Mouse (Mus musculus): ENCODE measurements around the gene Fstl1. TPM values are rescaled to one million over a fixed set of nuclear protein-coding genes. Genes with fewer than 3 reads are reported as not detected.

The Fstl1 gene
- total and polyA plus RNA-seq, 3 experiments: 0.34 to 0.87 (median 0.59) TPM

GRCm38 (mm10) chr16:37823949-37824348, 47.3 kb downstream of the Fstl1 start:
- Histone ChIP-seq H3K79me2 (replicated peaks; ENCODE audit: control insufficient read depth, extremely low read depth, insufficient read depth, poor library complexity, severe bottlenecking) (no peaks in the 10 kb centered on the region), H3K9ac (ENCODE audit: insufficient read depth, low read depth) (no peak overlapping the region), H3K4me1 (ENCODE audit: control insufficient read depth in 1 of 2, insufficient read depth in 2 of 2) (peaks cover 10 to 17% of the 10 kb centered on the region in 2 experiments), H3K36me3 (replicated peaks in 1 of 2; ENCODE audit: control insufficient read depth in 1 of 2, insufficient read depth in 1 of 2, low read length in 1 of 2) (no peaks in the 10 kb centered on the region), H3K4me3 (replicated peaks in 1 of 3; ENCODE audit: low read depth in 2 of 3, low read length in 2 of 3, poor library complexity in 1 of 3) (no peak overlapping the region), H3K9me3 (replicated peaks; ENCODE audit: low read length) (no peaks in the 10 kb centered on the region), H3K4me2 (ENCODE audit: insufficient read depth, low read depth, poor library complexity, severe bottlenecking) (no peak overlapping the region), H3K27ac (ENCODE audit: insufficient read depth, low read depth) (no peak overlapping the region), H3K27me3 (replicated peaks) (no peaks in the 10 kb centered on the region)
- TF ChIP-seq USF2 (conservative IDR thresholded peaks at IDR 0.05; ENCODE audit: low read depth, low read length) (no peak), IRF4 (IDR thresholded peaks at IDR 0.05; ENCODE audit: low read depth, low read length) (no peak), USF1 (IDR thresholded peaks at IDR 0.05; ENCODE audit: low read depth, low read length) (no peak), CTCF (conservative IDR thresholded peaks at IDR 0.05 in 1 of 2, IDR thresholded peaks at IDR 0.05 in 1 of 2; ENCODE audit: low read depth in 2 of 2, low read length in 2 of 2) (no peak), ZMIZ1 (IDR thresholded peaks at IDR 0.05; ENCODE audit: low read depth, low read length) (no peak), KAT2A (IDR thresholded peaks at IDR 0.05; ENCODE audit: insufficient replicate concordance, low read length) (no peak), SMC3 (IDR thresholded peaks at IDR 0.05; ENCODE audit: low read depth, low read length) (no peak), EP300 (IDR thresholded peaks at IDR 0.05; ENCODE audit: low read length) (no peak), ZC3H11A (IDR thresholded peaks at IDR 0.05; ENCODE audit: low read depth, low read length) (no peak), PAX5 (IDR thresholded peaks at IDR 0.05; ENCODE audit: low read length) (no peak), SIN3A (IDR thresholded peaks at IDR 0.05; ENCODE audit: low read length) (no peak), CHD1 (IDR thresholded peaks at IDR 0.05; ENCODE audit: low read depth, low read length) (no peak), NRF1 (IDR thresholded peaks at IDR 0.05; ENCODE audit: low read depth, low read length) (no peak), TCF12 (IDR thresholded peaks at IDR 0.05; ENCODE audit: low read depth, low read length) (no peak), MYC (IDR thresholded peaks at IDR 0.05; ENCODE audit: low read depth, low read length) (no peak), MXI1 (IDR thresholded peaks at IDR 0.05; ENCODE audit: low read depth, low read length) (no peak), POLR2AphosphoS2 (IDR thresholded peaks at IDR 0.05; ENCODE audit: low read depth, low read length) (no peak), TBP (conservative IDR thresholded peaks at IDR 0.05; ENCODE audit: low read depth, low read length) (no peak), HCFC1 (IDR thresholded peaks at IDR 0.05; ENCODE audit: low read depth, low read length) (no peak), JUN (IDR thresholded peaks at IDR 0.05; ENCODE audit: insufficient read depth, low read depth, low read length) (no peak)
- no peak for DNase-seq (ENCODE audit: extremely low read depth)
- dilution Hi-C loops (cut with MboI; ENCODE audit: extremely low pct_ligation_motif_present, extremely low pct_unique_long_range_greater_than_20kb, low sequenced_read_pairs): no loop called here
- in situ Hi-C loops (cut with MboI; ENCODE audit: low pct_ligation_motif_present, low pct_unique_long_range_greater_than_20kb, low sequenced_read_pairs): no loop called here

DNA sequence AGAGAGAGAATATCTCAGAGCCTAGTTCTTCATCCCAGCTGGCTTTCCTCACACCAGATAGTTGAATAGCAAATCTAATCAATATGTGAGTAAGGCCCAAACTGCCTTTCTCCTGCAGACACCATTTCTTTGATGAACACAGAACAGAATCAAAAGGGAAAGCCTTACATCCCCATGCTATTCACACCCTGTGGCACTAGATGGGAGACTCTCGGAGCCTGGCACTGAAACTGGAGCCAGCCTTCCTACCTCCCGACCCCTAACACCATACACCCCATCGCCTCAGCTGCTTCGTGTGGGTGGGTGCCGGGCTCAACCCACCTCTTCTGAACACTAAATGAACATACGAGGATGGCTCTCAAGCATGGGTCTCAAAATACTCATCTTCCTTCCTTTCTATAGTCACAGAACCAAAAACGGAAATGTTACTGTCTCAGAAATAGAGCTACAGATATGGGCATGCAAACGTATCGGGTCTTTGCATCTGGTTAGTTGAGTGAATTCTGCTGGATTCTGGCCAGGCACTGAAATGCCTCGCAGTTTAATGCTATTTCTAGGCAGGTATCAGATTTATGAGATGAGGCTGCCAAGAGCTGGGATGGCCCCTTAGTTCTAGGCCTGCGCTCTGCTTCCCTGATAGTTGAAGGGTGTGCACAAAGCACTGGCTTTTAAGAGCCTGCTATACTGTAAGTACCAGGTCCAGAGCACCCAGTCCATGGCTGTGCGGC, 48.3 kb downstream of the Fstl1 start:
- Histone ChIP-seq H3K4me3 (replicated peaks in 1 of 3; ENCODE audit: low read depth in 2 of 3, low read length in 2 of 3, poor library complexity in 1 of 3) (no peak overlapping the region), H3K9ac (ENCODE audit: insufficient read depth, low read depth) (no peak overlapping the region), H3K79me2 (replicated peaks; ENCODE audit: control insufficient read depth, extremely low read depth, insufficient read depth, poor library complexity, severe bottlenecking) (no peaks in the 10 kb centered on the region), H3K4me2 (ENCODE audit: insufficient read depth, low read depth, poor library complexity, severe bottlenecking) (no peak overlapping the region), H3K4me1 (ENCODE audit: control insufficient read depth in 1 of 2, insufficient read depth in 2 of 2) (peaks cover 12 to 20% of the 10 kb centered on the region in 2 experiments), H3K36me3 (replicated peaks in 1 of 2; ENCODE audit: control insufficient read depth in 1 of 2, insufficient read depth in 1 of 2, low read length in 1 of 2) (no peaks in the 10 kb centered on the region), H3K27me3 (replicated peaks) (no peaks in the 10 kb centered on the region), H3K9me3 (replicated peaks; ENCODE audit: low read length) (no peaks in the 10 kb centered on the region), H3K27ac (ENCODE audit: insufficient read depth, low read depth) (no peak overlapping the region)
- TF ChIP-seq MAFK (IDR thresholded peaks at IDR 0.05; ENCODE audit: insufficient replicate concordance, low read length): no peak
- TF ChIP-seq EP300 (IDR thresholded peaks at IDR 0.05; ENCODE audit: low read length): no peak
- no peak for TF ChIP-seq MAZ (IDR thresholded peaks at IDR 0.05; ENCODE audit: low read depth, low read length)
- TF ChIP-seq SMC3 (IDR thresholded peaks at IDR 0.05; ENCODE audit: low read depth, low read length): no peak
- no peak for TF ChIP-seq GABPA (IDR thresholded peaks at IDR 0.05; ENCODE audit: insufficient replicate concordance, low read depth, low read length)
- TF ChIP-seq CHD1 (IDR thresholded peaks at IDR 0.05; ENCODE audit: low read depth, low read length): no peak
- TF ChIP-seq ETS1 (conservative IDR thresholded peaks at IDR 0.05; ENCODE audit: low read depth, low read length): no peak
- TF ChIP-seq POLR2AphosphoS2 (IDR thresholded peaks at IDR 0.05; ENCODE audit: low read depth, low read length): no peak
- no peak for TF ChIP-seq PAX5 (IDR thresholded peaks at IDR 0.05; ENCODE audit: low read length)
- no peak for TF ChIP-seq USF2 (conservative IDR thresholded peaks at IDR 0.05; ENCODE audit: low read depth, low read length)
- TF ChIP-seq NRF1 (IDR thresholded peaks at IDR 0.05; ENCODE audit: low read depth, low read length): no peak
- no peak for TF ChIP-seq POLR2A (IDR thresholded peaks at IDR 0.05; ENCODE audit: low read depth, low read length)
- TF ChIP-seq CTCF (conservative IDR thresholded peaks at IDR 0.05 in 1 of 2, IDR thresholded peaks at IDR 0.05 in 1 of 2; ENCODE audit: low read depth in 2 of 2, low read length in 2 of 2): no peak
- no peak for TF ChIP-seq ELF1 (IDR thresholded peaks at IDR 0.05; ENCODE audit: low read depth, low read length)
- TF ChIP-seq RCOR1 (conservative IDR thresholded peaks at IDR 0.05; ENCODE audit: low read depth, low read length): no peak
- TF ChIP-seq SIN3A (IDR thresholded peaks at IDR 0.05; ENCODE audit: low read length): no peak
- no peak for TF ChIP-seq JUN (IDR thresholded peaks at IDR 0.05; ENCODE audit: insufficient read depth, low read depth, low read length)
- no peak for TF ChIP-seq UBTF (IDR thresholded peaks at IDR 0.05; ENCODE audit: low read depth, low read length)
- no peak for DNase-seq (ENCODE audit: extremely low read depth)
- dilution Hi-C loops (cut with MboI; ENCODE audit: extremely low pct_ligation_motif_present, extremely low pct_unique_long_range_greater_than_20kb, low sequenced_read_pairs): no loop called here
- in situ Hi-C loops (cut with MboI; ENCODE audit: low pct_ligation_motif_present, low pct_unique_long_range_greater_than_20kb, low sequenced_read_pairs): loop anchor here (25.0 kb wide), 1 partner anchor 713 kb away; no protein-coding TSS in a partner anchor
